Mouse (Mus musculus): ENCODE data around the gene Slc11a2.
"Not testable (repeated sequence)": the region's sequence is repeated elsewhere in the genome, so short reads cannot be mapped to it uniquely, and the experiment has no call there.

Slc11a2 gene

GRCm38 (mm10) chr15:100352711-100353250, 72.1 kb downstream of the Slc11a2 start, which contains the start of the genes Methig1 and Mettl7a2:
Gene Methig1, plus strand, starts transcription at chr15:100353149.
Gene Mettl7a2, plus strand, starts transcription at chr15:100353200.
- DNase-seq (ENCODE audit: low read depth, low spot score): no peak

GRCm38 (mm10) chr15:100351501-100352060, 73.3 kb downstream of the Slc11a2 start:
- DNase-seq (ENCODE audit: low read depth, low spot score): no peak

GRCm38 (mm10) chr15:100349496-100349895, 75.4 kb downstream of the Slc11a2 start:
- no peak for DNase-seq (ENCODE audit: low read depth, low spot score)

- no peak for DNase-seq (ENCODE audit: low read depth, low spot score)
Observed at GRCm38 (mm10) chr15:100346761-100347160, 78.1 kb downstream of the Slc11a2 start.

- DNase-seq (ENCODE audit: low read depth, low spot score): no peak
Observed at GRCm38 (mm10) chr15:100345484-100345883, 79.4 kb downstream of the Slc11a2 start.

GRCm38 (mm10) chr15:100341314-100341980, 83.4 kb downstream of the Slc11a2 start:
- DNase-seq (ENCODE audit: low read depth, low spot score): not testable (repeated sequence)

Data from retina, adult 2 months (tissue).